Mouse (Mus musculus) c-Kit-positive CD71-negative TER-119-negative erythroid progenitor cells, embryonic 14.5 days (primary cell): ENCODE results near the gene Cdca4.

Source experiments
- DNase-seq: peaks from one replicate; pipeline ENCODE4 v3.0.0-alpha.2; 2013; ENCODE audit warnings: low read depth

The Cdca4 gene

GRCm38 (mm10) chr12:112829244-112829864 lies at the start of gene Cdca4:
TSS of gene Cdca4 (minus strand) at chr12:112829423.
- DNase-seq: peak; percentile 96

- DNase-seq: no peak
These were observed 48.4 kb upstream of the Cdca4 start for GRCm38 (mm10) chr12:112877607-112878020.

- no peak for DNase-seq
These were observed 47.9 kb upstream of the Cdca4 start for GRCm38 (mm10) chr12:112877073-112877576.

GRCm38 (mm10) chr12:112876332-112877072 lies 47.3 kb upstream of the Cdca4 start:
- DNase-seq: no peak

GRCm38 (mm10) chr12:112875225-112876013 lies 46.2 kb upstream of the Cdca4 start:
- peak; percentile 94 for DNase-seq

- DNase-seq: no peak
These were observed 45.0 kb upstream of the Cdca4 start for GRCm38 (mm10) chr12:112874199-112874598.

GRCm38 (mm10) chr12:112873452-112874190 lies 44.4 kb upstream of the Cdca4 start:
- DNase-seq: peak; percentile 63

- no peak for DNase-seq
These were observed 43.8 kb upstream of the Cdca4 start for GRCm38 (mm10) chr12:112872991-112873390.

- DNase-seq: no peak
These were observed 42.0 kb upstream of the Cdca4 start for GRCm38 (mm10) chr12:112871272-112871671.

- DNase-seq: no peak
These were observed 41.6 kb upstream of the Cdca4 start for GRCm38 (mm10) chr12:112870775-112871174.

- DNase-seq: no peak
These were observed 40.6 kb upstream of the Cdca4 start for GRCm38 (mm10) chr12:112869783-112870204.

GRCm38 (mm10) chr12:112868178-112869087 lies 39.2 kb upstream of the Cdca4 start, which contains the start of gene Gpr132:
TSS of gene Gpr132 (minus strand) at chr12:112868228.
- no peak for DNase-seq

GRCm38 (mm10) chr12:112867106-112867674 lies 38.0 kb upstream of the Cdca4 start:
- DNase-seq: no peak

- no peak for DNase-seq
These were observed 37.4 kb upstream of the Cdca4 start for GRCm38 (mm10) chr12:112866467-112867080.

- DNase-seq: no peak
These were observed 35.6 kb upstream of the Cdca4 start for GRCm38 (mm10) chr12:112864804-112865203.

- no peak for DNase-seq
These were observed 32.7 kb upstream of the Cdca4 start for GRCm38 (mm10) chr12:112861911-112862321.

GRCm38 (mm10) chr12:112860765-112861164 lies 31.5 kb upstream of the Cdca4 start:
- no peak for DNase-seq

- no peak for DNase-seq
These were observed 30.7 kb upstream of the Cdca4 start for GRCm38 (mm10) chr12:112859930-112860329.

GRCm38 (mm10) chr12:112858581-112859336 lies 29.5 kb upstream of the Cdca4 start:
- DNase-seq: no peak
